Mouse (Mus musculus): ENCODE data around the gene Rora. TPM values are rescaled to one million over a fixed set of nuclear protein-coding genes. Genes with fewer than 3 reads are reported as not detected.

Gene Rora
- polyA plus RNA-seq, 1 experiment from 2014 or later: 7.5 TPM

- no peak for TF ChIP-seq EP300 (optimal IDR thresholded peaks at IDR 0.05)
- no peak for TF ChIP-seq CTCF (IDR thresholded peaks at IDR 0.05; ENCODE audit: low read depth)
- no peak for ATAC-seq (ENCODE audit: low FRiP score, low TSS enrichment)
- Histone ChIP-seq H3K4me1 (replicated peaks; ENCODE audit: control insufficient read depth, insufficient read depth) (no peaks in the 10 kb centered on the region), H3K9ac (ENCODE audit: low read length) (no peak overlapping the region), H3K4me2 (replicated peaks; ENCODE audit: low read depth) (no peak overlapping the region), H3K36me3 (ENCODE audit: control insufficient read depth, insufficient read depth, low read length) (no peaks in the 10 kb centered on the region), H3K4me3 (ENCODE audit: low read depth, low read length) (no peak overlapping the region), H3K27ac (replicated peaks) (no peak overlapping the region), H3K27me3 (ENCODE audit: control insufficient read depth, insufficient read depth, low read length) (no peaks in the 10 kb centered on the region), H3K9me3 (ENCODE audit: control insufficient read depth, low read length) (no peaks in the 10 kb centered on the region)
- WGBS: 78% methylated on average over 4 of the region's 4 CpGs
- no peak for DNase-seq (ENCODE audit: low spot score)
These were observed 261.1 kb downstream of the Rora start for GRCm38 (mm10) chr9:68914541-68915275.

DNA sequence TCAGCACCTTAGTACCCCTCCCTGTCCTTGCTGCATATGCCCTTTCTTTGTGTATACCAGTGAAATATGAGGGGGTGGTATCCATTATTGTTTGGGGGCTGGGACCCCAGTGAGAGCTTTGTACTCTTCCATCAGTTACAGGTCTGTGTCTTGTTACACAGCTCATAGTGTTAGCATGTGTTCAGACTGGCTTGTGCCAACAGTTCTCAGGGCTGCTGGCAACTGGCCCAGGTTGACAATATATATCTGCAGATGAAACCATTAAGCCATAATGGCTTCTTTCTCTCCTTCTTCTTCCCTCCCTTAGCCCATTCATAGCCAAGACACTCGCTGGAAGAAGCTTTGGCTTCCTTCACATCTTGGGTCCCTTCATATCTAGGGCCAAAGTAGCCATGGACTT lies 263.2 kb downstream of the Rora start:
- H3K9ac ChIP-seq (ENCODE audit: low read length): no peak overlapping the region
- H3K4me3 ChIP-seq (ENCODE audit: low read depth, low read length): no peak overlapping the region
- 59% methylated on average over 1 of the region's 1 CpGs for WGBS

GRCm38 (mm10) chr9:68923128-68923601 lies 269.6 kb downstream of the Rora start:
- no peak for DNase-seq (ENCODE audit: low spot score)
- no peak for ATAC-seq (ENCODE audit: low FRiP score, low TSS enrichment)
- Histone ChIP-seq H3K9ac (ENCODE audit: low read length) (no peak overlapping the region), H3K4me1 (replicated peaks; ENCODE audit: control insufficient read depth, insufficient read depth) (no peaks in the 10 kb centered on the region), H3K36me3 (ENCODE audit: control insufficient read depth, insufficient read depth, low read length) (no peaks in the 10 kb centered on the region), H3K27me3 (ENCODE audit: control insufficient read depth, insufficient read depth, low read length) (no peaks in the 10 kb centered on the region), H3K4me2 (replicated peaks; ENCODE audit: low read depth) (no peak overlapping the region), H3K4me3 (ENCODE audit: low read depth, low read length) (no peak overlapping the region), H3K9me3 (ENCODE audit: control insufficient read depth, low read length) (no peaks in the 10 kb centered on the region), H3K27ac (replicated peaks) (no peak overlapping the region)
- 83% methylated on average over 12 of the region's 12 CpGs for WGBS
- TF ChIP-seq CTCF (IDR thresholded peaks at IDR 0.05; ENCODE audit: low read depth) (no peak), EP300 (optimal IDR thresholded peaks at IDR 0.05) (no peak)

More for the DNA sequence above, 263.2 kb downstream of the Rora start:
- H3K27me3 ChIP-seq (ENCODE audit: control insufficient read depth, insufficient read depth, low read length): no peaks in the 10 kb centered on the region
- no peaks in the 10 kb centered on the region for H3K36me3 ChIP-seq (ENCODE audit: control insufficient read depth, insufficient read depth, low read length)
- H3K4me1 ChIP-seq (replicated peaks; ENCODE audit: control insufficient read depth, insufficient read depth): no peaks in the 10 kb centered on the region
- ATAC-seq (ENCODE audit: low FRiP score, low TSS enrichment): no peak
- DNase-seq (ENCODE audit: low spot score): no peak
- no peaks in the 10 kb centered on the region for H3K9me3 ChIP-seq (ENCODE audit: control insufficient read depth, low read length)
- no peak overlapping the region for H3K4me2 ChIP-seq (replicated peaks; ENCODE audit: low read depth)
- H3K27ac ChIP-seq (replicated peaks): no peak overlapping the region
- no peak for TF ChIP-seq CTCF (IDR thresholded peaks at IDR 0.05; ENCODE audit: low read depth)
- no peak for TF ChIP-seq EP300 (optimal IDR thresholded peaks at IDR 0.05)

GRCm38 (mm10) chr9:68926406-68926805 lies 272.8 kb downstream of the Rora start:
- Histone ChIP-seq H3K9me3 (ENCODE audit: control insufficient read depth, low read length) (no peaks in the 10 kb centered on the region), H3K9ac (ENCODE audit: low read length) (no peak overlapping the region), H3K4me2 (replicated peaks; ENCODE audit: low read depth) (no peak overlapping the region), H3K36me3 (ENCODE audit: control insufficient read depth, insufficient read depth, low read length) (no peaks in the 10 kb centered on the region), H3K4me1 (replicated peaks; ENCODE audit: control insufficient read depth, insufficient read depth) (no peaks in the 10 kb centered on the region), H3K4me3 (ENCODE audit: low read depth, low read length) (no peak overlapping the region), H3K27ac (replicated peaks) (no peak overlapping the region), H3K27me3 (ENCODE audit: control insufficient read depth, insufficient read depth, low read length) (no peaks in the 10 kb centered on the region)
- no peak for TF ChIP-seq EP300 (optimal IDR thresholded peaks at IDR 0.05)
- TF ChIP-seq CTCF (IDR thresholded peaks at IDR 0.05; ENCODE audit: low read depth): no peak
- DNase-seq (ENCODE audit: low spot score) (no peak), ATAC-seq (ENCODE audit: low FRiP score, low TSS enrichment) (no peak)
- 91% methylated on average over 6 of the region's 6 CpGs for WGBS

- Histone ChIP-seq H3K9ac (ENCODE audit: low read length) (no peak overlapping the region), H3K36me3 (ENCODE audit: control insufficient read depth, insufficient read depth, low read length) (no peaks in the 10 kb centered on the region), H3K4me2 (replicated peaks; ENCODE audit: low read depth) (no peak overlapping the region), H3K27ac (replicated peaks) (no peak overlapping the region), H3K4me3 (ENCODE audit: low read depth, low read length) (no peak overlapping the region), H3K4me1 (replicated peaks; ENCODE audit: control insufficient read depth, insufficient read depth) (no peaks in the 10 kb centered on the region), H3K9me3 (ENCODE audit: control insufficient read depth, low read length) (no peaks in the 10 kb centered on the region), H3K27me3 (ENCODE audit: control insufficient read depth, insufficient read depth, low read length) (no peaks in the 10 kb centered on the region)
- TF ChIP-seq EP300 (optimal IDR thresholded peaks at IDR 0.05) (no peak), CTCF (IDR thresholded peaks at IDR 0.05; ENCODE audit: low read depth) (no peak)
- DNase-seq (ENCODE audit: low spot score): no peak
- WGBS: 70% methylated on average over 3 of the region's 3 CpGs
- no peak for ATAC-seq (ENCODE audit: low FRiP score, low TSS enrichment)
These were observed 279.6 kb downstream of the Rora start for GRCm38 (mm10) chr9:68933159-68933558.

DNA sequence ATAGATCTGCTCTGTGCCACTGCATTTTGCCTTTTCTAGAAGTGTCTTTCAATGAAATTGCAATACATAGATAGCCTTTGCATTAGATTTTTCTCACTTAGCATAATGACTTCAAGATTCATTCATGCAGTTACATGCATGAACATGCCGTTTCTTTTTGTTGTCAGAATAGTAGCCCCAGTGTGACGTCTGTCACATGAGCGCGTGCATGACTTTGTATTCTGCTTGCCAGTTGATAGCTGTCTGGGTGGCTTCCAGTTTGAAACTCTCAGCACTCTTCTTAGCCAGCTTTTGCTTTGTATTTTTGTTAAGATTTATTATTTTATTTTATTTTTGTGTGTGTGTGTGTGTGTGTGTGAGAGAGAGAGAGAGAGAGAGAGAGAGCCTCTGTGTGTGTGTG lies 280.7 kb downstream of the Rora start:
- Histone ChIP-seq H3K9ac (ENCODE audit: low read length) (no peak overlapping the region), H3K9me3 (ENCODE audit: control insufficient read depth, low read length) (no peaks in the 10 kb centered on the region), H3K4me2 (replicated peaks; ENCODE audit: low read depth) (no peak overlapping the region), H3K4me3 (ENCODE audit: low read depth, low read length) (no peak overlapping the region), H3K36me3 (ENCODE audit: control insufficient read depth, insufficient read depth, low read length) (no peaks in the 10 kb centered on the region), H3K4me1 (replicated peaks; ENCODE audit: control insufficient read depth, insufficient read depth) (no peaks in the 10 kb centered on the region), H3K27me3 (ENCODE audit: control insufficient read depth, insufficient read depth, low read length) (no peaks in the 10 kb centered on the region), H3K27ac (replicated peaks) (no peak overlapping the region)
- ATAC-seq (ENCODE audit: low FRiP score, low TSS enrichment) (no peak), DNase-seq (ENCODE audit: low spot score) (no peak)
- WGBS: 78% methylated on average over 4 of the region's 4 CpGs
- TF ChIP-seq CTCF (IDR thresholded peaks at IDR 0.05; ENCODE audit: low read depth): no peak
- TF ChIP-seq EP300 (optimal IDR thresholded peaks at IDR 0.05): no peak

All from stomach, postnatal 0 days (tissue).